Mouse (Mus musculus): ENCODE data around the gene H2afj. TPM values are rescaled to one million over a fixed set of nuclear protein-coding genes. Genes with fewer than 3 reads are reported as not detected.

H2afj gene
- polyA plus RNA-seq, 1 experiment from 2014 or later = 131 TPM

Small RNA genes within 50 kb of the gene (microRNA-seq; reads per million reads assigned to microRNA genes)
- not detected for gene Gm44364

Other genes starting within 250 kb of the H2afj start
- 12.1 and 15.0 TPM in 2 replicates for gene Plbd1, start 146.3 kb upstream of the H2afj start, polyA plus RNA-seq (2015; fragmentation: Nextera tagmentation; extraction: Ambion mirVana)
- 0.26 and 0.37 TPM in 2 replicates for gene Gucy2c, start 26.5 kb upstream of the H2afj start, polyA plus RNA-seq (2015; fragmentation: Nextera tagmentation; extraction: Ambion mirVana)
- 0.93 and 1.2 TPM in 2 replicates for gene Hist4h4, start 3.8 kb upstream of the H2afj start, polyA plus RNA-seq (2015; fragmentation: Nextera tagmentation; extraction: Ambion mirVana)
- gene BC049715, start 19.4 kb downstream of the H2afj start, polyA plus RNA-seq (2015; fragmentation: Nextera tagmentation; extraction: Ambion mirVana) = 0.71 and 1.0 TPM in 2 replicates
- gene Wbp11, start 20.0 kb downstream of the H2afj start, polyA plus RNA-seq (2015; fragmentation: Nextera tagmentation; extraction: Ambion mirVana) = 49.0 and 51.6 TPM in 2 replicates
- gene Smco3, start 27.2 kb downstream of the H2afj start, polyA plus RNA-seq (2015; fragmentation: Nextera tagmentation; extraction: Ambion mirVana) = not detected in 2 replicates
- gene Art4, start 49.5 kb downstream of the H2afj start, polyA plus RNA-seq (2015; fragmentation: Nextera tagmentation; extraction: Ambion mirVana) = 30.0 TPM in 2 replicates
- gene Mgp, start 67.6 kb downstream of the H2afj start, polyA plus RNA-seq (2015; fragmentation: Nextera tagmentation; extraction: Ambion mirVana) = 3.3 and 6.3 TPM in 2 replicates
- gene Erp27, start 113.9 kb downstream of the H2afj start, polyA plus RNA-seq (2015; fragmentation: Nextera tagmentation; extraction: Ambion mirVana) = 0.28 and 0.74 TPM in 2 replicates
- gene Pde6h, start 115.6 kb downstream of the H2afj start, polyA plus RNA-seq (2015; fragmentation: Nextera tagmentation; extraction: Ambion mirVana) = not detected in 2 replicates
- 162 and 172 TPM in 2 replicates for gene Arhgdib, start 133.7 kb downstream of the H2afj start, polyA plus RNA-seq (2015; fragmentation: Nextera tagmentation; extraction: Ambion mirVana)

Data from liver, embryonic 15.5 days (tissue).